Mouse (Mus musculus): Measurements from ENCODE around the gene Myoz2.

Myoz2 gene

DNA sequence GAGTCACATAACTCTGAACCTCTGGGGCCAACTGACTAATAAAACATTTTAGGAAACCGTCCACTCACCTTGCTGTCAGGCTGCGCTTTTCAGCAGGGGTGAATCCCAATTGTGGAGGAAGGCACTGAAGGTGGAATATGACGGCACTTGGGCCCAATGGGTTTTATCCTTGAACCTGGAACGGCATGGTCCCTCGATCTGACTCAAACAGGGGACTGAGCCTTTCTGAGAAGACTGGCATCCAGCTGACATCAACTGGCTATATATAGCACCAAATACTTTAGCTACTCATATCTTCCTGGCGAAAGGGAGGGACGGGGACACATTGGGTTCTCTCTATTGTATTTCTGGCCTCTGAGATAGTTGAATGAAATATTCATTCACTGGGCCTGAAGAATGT, at the start of gene Myoz2:
TSS of gene Myoz2 (minus strand) at position 264 of the 400 bp plus-strand sequence.
- DNase-seq: no peak

DNA sequence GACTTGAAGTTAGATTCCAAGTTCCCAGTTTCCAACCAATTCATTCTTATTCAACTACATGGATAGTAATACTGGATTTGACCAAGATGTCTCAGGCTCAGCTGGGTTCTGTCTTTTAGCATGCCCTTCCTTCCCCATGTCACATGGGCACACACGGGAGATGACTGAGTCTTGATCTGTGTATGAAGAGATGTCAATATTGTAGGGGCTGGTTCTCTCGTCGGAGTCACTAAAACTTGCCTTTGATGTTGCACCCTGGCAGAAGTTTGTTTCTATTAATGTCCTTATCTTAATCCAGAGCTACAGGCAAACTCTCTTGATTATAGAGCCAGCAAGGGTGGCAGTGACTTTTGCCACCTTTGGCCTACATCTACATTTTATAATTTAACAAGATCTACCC, 46.9 kb upstream of the Myoz2 start:
- no peak for DNase-seq

DNA sequence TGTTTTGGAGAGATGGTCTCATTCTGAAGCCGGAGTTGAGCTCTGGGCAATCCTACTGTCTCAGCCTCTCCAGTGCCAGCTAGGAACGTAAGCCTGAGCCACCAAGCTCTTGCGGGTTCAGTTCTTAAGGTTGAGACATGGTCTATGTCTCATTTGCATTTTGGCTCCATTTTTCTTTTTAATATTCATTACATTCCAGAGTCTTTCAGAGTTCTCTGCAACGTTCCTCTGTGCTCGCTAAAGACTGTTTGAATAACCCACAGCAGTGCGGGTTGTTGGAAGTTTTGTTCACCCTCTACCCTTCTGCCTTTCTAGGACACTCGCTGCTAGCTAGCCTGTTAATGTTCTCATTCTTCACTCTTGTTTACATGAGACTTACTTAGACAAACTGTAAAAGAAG, 46.1 kb upstream of the Myoz2 start:
- DNase-seq: no peak

DNA sequence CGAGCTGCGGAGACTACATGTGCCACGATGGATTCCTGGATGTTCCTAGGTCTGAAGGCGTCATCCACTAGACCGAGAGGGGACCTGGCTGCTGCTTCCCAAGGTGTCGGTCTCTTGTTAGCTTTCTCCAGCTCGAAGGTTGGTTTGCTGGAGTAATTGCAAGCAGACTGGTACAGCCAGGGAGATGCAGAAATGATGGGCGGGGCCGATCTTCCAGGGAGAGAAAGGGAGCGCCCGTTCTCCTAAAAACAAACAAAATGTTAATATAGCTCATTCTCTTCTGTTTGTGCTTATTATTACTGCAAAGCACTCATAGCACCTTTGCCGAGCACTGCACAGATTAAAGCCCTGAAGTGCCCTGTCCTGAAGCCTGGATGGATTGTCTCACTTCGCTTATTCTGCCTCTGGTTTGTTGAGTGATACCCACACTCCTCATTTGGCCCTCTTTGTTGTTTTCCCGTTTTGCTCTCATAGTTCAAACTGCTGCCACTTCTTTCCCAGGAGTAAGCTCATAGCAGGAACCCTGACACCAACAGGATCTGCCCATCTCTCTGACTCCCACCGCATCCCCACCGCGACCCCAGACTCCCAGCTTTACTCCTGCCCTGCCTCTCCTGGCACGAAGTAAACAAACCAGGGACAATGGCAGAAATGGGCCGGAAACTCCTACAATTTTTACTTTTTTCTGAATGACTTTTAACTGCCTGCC, 45.4 kb upstream of the Myoz2 start:
- DNase-seq: no peak

DNA sequence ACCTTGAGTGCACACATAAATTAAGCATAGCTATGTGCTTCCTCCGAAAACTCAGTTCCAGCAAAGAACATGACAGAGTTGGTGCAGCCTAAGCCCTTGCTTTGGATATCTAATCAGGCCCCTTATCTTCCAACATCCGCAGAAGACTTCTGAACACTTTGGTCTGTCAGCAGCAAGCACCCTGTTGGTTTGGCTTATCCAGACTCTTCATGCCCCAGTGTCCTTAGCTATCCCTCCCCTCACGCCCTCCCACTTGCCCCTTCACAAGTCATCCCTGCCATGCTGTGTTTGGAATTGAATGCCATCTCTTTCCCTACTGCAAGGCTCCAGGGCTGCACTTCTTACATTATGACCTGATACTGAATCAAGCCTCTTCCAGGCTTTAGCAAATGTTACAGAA, 40.9 kb upstream of the Myoz2 start:
- no peak for DNase-seq

DNA sequence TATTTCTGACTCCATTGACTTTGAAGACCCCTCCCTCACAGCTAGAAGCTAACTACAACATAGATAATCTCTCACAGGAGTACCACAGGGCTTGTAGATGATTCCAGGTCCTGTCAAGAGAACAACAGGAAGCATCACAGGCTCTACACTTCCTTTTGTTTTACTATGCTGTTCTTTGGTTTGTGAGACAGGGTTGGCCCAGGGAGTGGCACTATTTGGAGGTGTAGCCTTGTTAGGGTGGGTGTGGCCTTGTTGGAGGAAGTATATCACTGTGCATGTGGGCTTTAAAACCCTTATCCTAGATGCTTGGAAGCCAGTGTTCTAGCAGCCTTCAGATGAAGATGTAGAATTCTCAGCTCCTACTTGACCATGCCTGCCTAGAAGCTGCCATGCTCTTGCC, 40.2 kb upstream of the Myoz2 start:
- DNase-seq: no peak

DNA sequence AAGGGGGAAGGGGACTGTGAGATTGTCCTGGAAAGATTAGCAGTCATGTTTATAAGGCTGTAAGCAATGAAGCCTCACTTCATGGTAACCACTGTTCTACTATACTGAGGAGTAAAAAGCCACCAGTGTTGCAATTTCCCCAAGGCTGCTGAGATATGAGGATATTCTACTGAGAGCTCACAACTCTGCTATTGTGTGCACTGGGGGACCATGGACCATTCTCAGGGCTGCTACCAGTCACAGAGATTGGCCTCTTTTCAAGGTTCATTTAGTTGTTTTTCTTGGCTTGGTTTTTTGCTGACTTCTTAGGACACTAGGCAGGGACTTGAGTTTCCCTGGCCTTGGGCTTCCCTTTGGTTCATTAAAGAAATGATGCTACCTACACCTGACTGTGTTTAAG, 38.5 kb upstream of the Myoz2 start:
- no peak for DNase-seq

DNA sequence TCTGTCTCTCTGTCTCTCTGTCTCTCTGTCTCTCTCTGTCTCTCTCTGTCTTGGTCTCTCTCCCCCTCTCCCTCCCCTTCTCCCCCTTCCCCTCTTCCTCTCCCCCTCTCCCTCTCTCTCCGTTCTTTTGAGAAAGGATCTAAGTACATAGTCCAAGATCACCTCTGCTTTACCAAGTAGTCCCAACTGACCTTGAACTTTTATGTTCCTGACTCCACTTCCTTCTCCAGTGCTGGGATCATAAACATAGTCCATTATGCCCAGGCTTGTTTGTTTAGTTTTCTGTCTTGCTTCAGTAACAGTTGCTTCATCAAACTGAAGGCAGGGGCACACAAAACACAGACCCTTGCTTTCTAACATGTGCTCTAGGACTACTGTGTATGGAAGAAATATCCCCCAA, 37.7 kb upstream of the Myoz2 start:
- no peak for DNase-seq

DNA sequence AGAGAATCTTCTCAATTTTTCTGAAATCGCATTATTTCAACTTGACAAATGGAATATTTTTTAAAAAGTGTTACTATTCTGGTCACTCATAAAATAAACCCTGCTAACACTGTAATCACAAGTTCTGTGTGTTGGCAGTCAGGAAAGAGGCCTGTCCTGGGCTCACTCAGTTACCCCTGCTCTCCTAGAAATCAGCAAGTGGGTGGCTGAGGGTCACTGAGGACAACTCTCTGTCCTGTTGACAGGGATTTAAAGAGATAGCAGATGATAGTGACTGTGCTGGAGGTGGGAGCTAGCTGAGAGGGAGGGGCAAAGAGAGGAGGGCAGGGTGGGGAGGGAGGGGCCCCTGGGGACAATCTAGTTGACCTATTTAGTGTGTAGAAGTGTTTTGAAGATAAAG, 36.2 kb upstream of the Myoz2 start:
- DNase-seq: no peak

DNA sequence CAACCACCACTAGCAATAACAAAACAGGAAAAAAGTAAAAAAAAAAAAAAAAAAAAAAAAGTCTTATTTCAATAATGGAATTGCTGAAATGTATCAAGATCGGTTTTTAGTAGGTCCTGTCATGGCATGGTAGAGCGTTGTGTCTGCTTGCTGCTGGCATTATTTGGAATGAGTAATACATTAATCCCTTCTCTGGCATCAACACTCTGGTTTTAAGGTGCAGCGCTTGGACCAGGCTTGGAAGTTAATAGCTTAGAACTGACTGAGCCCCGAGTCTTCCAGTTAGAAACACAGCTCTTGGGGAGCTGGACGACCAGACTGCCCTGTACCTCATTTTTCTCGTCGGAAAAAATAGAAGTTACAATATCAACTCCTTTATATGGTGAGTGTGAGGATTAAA, 32.0 kb upstream of the Myoz2 start:
- no peak for DNase-seq

DNA sequence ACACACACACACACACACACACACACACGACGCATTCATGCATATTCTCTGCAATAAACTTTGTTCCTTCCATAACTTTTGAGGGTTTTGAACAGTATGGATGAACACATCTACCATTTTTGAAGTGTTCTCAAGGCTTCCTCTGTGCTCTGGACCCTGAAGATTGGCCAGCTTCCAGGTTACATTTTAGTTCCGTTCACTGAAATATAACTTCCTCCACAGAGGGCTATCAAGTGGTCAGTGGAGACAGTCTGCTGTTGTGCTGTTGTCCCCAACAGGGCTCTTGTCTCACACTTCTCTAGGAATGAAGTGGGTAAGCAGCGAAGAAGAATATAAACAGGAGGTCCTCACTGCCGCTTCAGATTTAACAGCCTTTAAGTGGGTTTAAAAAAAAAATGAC, 30.7 kb upstream of the Myoz2 start:
- DNase-seq: no peak

DNA sequence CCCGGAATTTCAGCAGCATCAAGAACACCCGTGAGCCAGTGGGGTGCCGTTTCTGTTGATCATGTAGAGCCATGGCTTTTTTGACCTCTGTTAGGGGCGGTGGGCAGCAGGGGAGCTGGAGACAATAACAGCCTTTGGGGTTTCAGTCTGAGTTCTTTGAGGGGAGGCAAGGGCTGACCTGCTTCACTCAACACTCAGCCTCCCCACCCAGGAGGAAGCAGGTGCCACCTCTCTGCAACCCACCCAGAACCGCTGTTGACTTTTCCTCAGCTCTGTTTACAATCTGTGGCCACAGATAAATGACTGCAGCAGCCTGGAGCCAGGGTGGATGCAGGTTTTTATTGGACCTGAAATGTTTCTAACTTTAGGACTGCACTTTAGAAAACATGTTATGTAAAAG, 29.4 kb upstream of the Myoz2 start:
- DNase-seq: peak; percentile 7

DNA sequence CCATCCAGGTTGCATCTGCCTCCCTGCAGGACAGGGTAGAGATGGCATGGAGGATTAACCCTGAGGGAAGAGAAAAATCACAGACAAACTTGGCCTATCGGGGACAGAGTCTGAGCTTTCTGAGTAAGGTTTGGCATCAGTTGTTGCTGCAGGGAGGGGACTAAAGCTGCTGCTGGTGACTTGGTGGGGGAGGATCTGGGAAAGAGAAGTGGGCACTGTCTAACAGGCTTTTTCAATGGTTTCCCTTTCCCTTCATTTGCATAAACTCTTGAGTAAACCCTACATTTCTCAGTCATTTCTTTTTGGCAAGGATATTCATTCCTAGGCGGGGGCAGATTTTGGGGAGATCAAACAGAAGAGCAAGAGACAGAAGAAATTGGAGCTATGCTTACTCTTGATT, 27.1 kb upstream of the Myoz2 start:
- DNase-seq: no peak

DNA sequence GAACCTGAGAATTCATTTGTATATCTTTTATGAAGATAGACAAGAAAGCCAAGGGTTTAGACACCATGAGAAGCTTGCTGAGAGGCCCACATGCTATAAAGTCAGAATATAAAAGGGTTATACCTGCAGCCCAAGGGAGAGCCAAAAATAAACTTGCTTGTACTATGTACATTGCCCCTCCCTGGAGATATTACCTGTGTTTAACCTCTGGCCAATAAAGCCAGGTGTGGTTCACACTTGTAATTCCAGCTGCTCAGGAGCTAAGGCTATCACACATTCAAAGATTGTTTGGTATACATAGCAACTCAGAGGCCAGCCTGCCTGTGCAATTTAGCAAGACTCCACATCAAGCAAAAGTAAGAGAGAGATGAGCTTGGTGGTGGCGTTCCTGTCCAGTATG, 24.0 kb upstream of the Myoz2 start:
- no peak for DNase-seq

DNA sequence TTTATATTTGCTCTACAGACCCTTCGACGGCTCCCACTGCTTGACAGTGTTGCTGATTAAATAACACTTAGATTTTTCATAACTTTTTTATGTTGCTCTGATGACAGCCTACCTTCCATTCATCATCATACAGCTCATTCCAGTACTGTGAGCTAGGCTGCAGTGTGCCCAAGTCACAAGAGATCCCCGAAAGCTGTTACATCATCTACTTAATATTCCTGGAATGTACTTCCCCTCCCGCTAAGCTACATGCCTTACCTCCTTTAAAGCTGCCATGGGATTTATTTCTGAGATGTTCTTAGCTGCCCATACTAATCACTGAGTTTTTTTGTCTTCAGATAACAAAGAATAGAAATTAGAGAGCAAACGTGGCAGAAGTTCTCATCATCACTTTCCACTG, 19.4 kb upstream of the Myoz2 start:
- DNase-seq: no peak

DNA sequence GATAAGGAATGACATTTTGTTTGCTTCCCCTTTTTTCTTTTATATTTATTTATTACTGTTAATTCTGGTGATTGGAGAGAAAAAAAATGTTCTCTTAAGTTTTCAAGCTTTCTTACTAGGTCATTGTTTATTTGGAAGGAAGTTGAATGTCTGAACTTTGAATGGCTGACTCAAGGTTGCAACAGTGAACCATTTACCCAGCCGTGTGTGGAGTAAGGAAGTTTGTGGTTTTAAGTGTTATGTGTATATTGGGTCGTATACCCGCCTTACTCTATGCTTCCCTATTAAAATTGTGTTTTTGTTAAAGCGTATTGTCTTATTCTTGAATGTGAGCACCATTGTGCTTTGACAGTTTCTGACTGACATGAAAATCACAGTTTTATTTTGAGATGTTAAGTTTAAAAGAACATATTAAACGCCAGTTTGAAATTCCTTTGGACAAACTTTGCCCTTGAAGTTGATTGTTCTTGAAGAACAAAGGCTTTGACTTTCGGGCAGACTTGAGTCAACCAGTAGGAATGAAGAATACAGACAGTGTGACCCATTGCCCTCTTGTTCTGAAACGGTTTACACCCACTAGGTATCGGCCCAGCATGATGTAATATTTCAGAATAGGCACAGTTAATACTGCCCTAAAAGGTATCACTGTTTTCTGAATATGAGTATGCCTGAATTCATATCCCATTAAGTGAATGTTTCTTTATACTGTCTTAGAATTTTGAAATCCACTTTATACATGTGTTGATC, 18.6 kb upstream of the Myoz2 start:
- no peak for DNase-seq

DNA sequence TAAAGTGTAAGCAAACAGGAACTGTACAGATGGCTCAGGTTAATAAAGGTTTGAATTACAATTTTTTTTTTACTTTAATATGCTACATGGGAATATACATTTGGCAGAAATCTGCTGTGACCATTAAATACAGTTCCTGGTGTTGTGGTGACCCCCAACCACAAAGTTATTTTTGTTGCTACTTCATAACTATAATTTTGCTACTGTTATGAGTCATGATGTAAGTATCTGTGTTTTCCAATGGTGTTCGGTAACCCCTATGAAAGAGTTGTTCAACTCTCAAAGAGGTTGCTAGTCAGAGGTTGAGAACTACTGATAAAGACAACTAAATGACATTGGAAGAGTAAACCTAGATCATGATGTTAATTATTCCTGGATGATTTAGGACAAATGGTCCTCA, 7.5 kb upstream of the Myoz2 start:
- no peak for DNase-seq

DNA sequence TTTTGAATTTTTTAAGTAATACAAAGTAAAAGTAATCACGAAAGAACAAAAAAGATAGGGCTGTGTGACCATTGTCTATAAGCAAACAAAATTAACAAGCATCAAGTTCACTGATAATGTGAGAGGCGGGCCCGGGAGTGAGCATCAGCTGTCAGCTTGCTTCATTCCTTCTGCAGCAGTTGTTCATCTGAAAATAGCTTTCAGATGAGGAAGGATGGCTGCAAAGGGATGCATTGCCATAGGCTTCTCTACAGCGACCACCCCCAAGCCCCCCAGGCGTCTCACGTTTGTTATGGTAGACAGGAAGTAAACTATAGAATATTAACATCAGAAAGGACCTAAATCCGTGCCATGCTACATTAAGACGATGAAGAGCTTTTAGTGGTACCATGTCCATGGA, 1.0 kb downstream of the Myoz2 start:
- no peak for DNase-seq

DNA sequence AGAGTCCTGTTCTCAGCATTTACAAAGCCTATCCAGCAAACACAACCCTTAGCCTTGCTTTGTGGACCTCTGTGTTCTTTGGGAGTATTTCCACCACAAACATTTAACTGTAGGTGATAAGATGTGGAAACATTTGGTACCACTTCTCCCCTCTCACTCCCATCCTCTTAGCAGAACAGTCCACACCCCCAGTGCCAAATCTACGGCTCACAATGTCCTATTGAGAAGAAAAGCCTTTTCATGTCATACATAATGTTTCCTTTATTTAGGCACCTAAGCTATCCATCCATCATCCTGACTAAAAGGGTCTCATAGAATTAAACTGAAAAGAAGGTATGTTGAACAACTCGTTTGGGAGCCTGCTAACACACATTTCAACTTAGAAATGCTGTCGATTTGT, 9.2 kb downstream of the Myoz2 start:
- no peak for DNase-seq

DNA sequence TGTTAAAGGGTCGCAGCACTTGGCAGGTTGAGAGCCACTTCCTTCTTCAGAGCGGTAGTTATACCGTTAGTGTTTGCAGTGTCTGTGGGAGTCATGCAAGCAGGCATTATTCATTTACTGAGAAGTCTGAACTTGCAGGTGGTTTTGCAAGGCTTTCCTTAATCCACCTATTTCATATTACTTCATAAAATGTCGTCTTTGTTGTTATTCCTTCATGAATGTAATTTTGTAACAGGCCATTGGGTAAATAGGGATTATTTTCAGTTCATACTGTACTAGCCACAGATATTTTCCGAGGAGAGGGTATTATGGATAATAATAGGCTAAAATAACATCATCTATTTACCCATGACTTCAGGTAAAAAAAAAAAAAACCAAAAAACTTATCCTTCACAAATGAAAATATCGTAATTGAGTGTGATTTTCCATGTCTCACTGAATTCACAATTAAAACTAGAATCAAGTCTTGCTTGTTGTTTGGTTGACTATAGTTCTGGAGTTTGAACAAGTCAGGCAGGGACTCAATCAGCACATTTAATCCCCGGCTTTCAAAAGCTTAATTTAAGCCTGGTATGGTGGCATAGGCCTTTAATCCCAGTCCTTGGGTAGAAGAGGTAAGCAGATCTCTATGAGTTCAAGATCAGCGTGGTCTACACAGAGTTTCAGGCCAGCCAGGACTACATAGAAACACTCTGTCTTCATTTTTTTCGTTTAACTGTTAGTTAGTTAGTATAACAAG, 10.2 kb downstream of the Myoz2 start:
- DNase-seq: no peak

DNA sequence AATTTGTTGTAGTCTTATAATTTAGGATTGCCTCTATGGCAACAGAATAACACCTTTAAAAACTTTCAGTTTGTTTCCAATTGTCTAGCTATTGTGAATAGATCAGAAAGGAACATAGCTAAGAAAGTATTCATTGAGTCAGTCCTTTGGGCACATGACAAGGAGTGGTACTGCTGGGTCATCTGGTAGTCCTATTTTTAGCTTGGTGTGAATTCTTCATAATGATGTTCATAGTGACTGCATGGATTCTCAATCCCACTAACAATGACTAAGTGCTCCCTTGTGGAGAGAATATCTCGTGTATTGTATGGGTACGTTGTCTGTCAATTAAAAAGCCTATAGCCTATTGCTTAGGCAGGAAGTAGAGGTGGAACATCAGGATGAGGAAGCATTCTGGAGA, 16.0 kb downstream of the Myoz2 start:
- no peak for DNase-seq

DNA sequence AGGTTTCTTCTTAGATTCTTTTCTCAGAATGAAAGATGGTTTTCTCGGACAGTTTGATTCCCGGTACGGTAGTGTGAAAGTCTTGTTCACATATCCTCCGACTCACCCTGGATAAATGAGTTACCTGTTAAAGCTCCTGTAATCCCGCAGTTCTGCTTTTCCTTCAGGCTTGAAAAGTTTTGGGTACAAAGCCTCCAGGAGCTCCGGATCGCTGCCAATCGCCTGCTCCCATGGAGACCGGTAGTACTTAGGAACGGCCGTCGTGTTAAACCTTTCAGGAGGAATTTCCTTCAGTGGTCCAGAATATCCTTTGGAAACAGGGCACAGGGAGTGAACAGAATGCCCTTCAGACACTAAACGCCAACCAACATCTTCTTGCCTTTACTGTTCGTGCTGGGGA, 21.3 kb downstream of the Myoz2 start:
- DNase-seq: no peak

DNA sequence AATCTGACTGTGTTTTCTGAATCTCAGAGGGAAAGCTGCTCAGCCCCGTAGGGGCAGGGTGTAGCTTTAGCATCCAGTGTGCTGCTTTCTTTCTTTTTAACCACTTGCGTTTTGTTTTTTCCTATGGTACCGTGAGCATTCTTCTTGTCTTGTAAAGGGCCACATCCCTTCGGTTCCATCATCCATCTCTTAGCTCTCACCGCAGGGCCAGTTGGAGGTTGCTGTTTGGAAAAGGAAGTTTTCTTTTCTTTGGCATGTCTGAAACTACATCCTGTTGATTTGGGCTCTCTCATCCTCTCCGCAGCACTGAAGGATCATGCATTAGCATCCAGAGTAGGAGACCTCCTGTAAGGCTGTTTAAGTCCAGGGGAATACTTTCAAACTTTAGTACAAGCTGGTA, 25.4 kb downstream of the Myoz2 start:
- no peak for DNase-seq

DNA sequence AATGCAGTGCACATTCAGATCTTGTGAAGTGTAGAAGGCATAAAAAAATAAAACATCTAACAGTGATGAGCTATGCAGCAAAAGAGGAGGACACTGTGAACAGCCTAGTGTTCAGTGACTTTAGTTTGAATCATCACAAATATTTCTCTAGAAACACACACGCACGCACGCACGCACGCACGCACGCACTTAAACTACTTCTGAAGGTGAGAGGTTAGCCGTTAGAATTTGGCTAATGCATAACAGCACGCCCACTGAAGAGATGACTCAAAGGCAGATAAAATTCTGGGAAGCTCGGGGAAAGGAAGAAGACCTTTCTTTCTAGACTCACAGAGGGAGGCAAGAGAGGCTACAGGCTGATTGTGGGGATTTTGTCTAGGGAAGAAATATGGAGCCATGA, 27.4 kb downstream of the Myoz2 start:
- no peak for DNase-seq

Data from liver (tissue).